ENCODE assay signal across 8 mouse cellular contexts in genomic region chr2:73263172-73263765, GRCm38 (mm10). TPM values are rescaled to one million over a fixed set of nuclear protein-coding genes. Genes with fewer than 3 reads are reported as not detected.
DNase-seq lines count a peak whose midpoint lies in the region; ATAC-seq and TF ChIP-seq lines count a peak whose summit lies in the region.

No protein-coding gene starts in this region.

- peak overlapping the region; percentile 92 for H3K4me2 ChIP-seq in heart, embryonic 11.5 days
- peak overlapping the region; percentile 55 for H3K4me2 ChIP-seq in hindbrain, embryonic 12.5 days (replicated peaks)
- peak overlapping the region; percentile 56 for H3K4me2 ChIP-seq in midbrain, embryonic 12.5 days (replicated peaks)

- H3K36me3 ChIP-seq in heart, embryonic 11.5 days (ENCODE audit: control insufficient read depth, insufficient read depth, low read length): no peaks in the 10 kb centered on the region
- no peaks in the 10 kb centered on the region for H3K36me3 ChIP-seq in hindbrain, embryonic 12.5 days
- H3K36me3 ChIP-seq in midbrain, embryonic 12.5 days: no peaks in the 10 kb centered on the region

- no peak for TF ChIP-seq POLR2A in brain, embryonic 14.5 days (IDR thresholded peaks at IDR 0.05; ENCODE audit: borderline replicate concordance, extremely low read depth, insufficient read depth, insufficient read length, poor library complexity, severe bottlenecking)

- TF ChIP-seq CTCF in brain, embryonic 14.5 days (IDR thresholded peaks at IDR 0.05; ENCODE audit: borderline replicate concordance, extremely low read depth, insufficient read depth, insufficient read length): no peak

- ATAC-seq in heart, embryonic 11.5 days (replicated peaks; ENCODE audit: insufficient number of reproducible peaks, low FRiP score, low TSS enrichment): no peak
- no peak for ATAC-seq in hindbrain, embryonic 12.5 days (ENCODE audit: low FRiP score)
- ATAC-seq in midbrain, embryonic 12.5 days (ENCODE audit: low FRiP score, low read depth): no peak

- no peak overlapping the region for H3K27ac ChIP-seq in heart, embryonic 11.5 days (ENCODE audit: low read depth, low read length)
- no peak overlapping the region for H3K27ac ChIP-seq in hindbrain, embryonic 12.5 days
- no peak overlapping the region for H3K27ac ChIP-seq in midbrain, embryonic 12.5 days (replicated peaks)

- 6% methylated on average over 16 of the region's 16 CpGs for WGBS in heart, embryonic 11.5 days (ENCODE audit: insufficient replicate concordance)
- WGBS in hindbrain, embryonic 12.5 days: 3% methylated on average over 16 of the region's 16 CpGs
- WGBS in midbrain, embryonic 12.5 days: 4% methylated on average over 16 of the region's 16 CpGs

- H3K4me3 ChIP-seq in heart, embryonic 11.5 days (ENCODE audit: low read depth, low read length): peak overlapping the region; percentile 54
- H3K4me3 ChIP-seq in hindbrain, embryonic 12.5 days: peak overlapping the region; percentile 36
- peak overlapping the region; percentile 34 for H3K4me3 ChIP-seq in midbrain, embryonic 12.5 days

- H3K9ac ChIP-seq in heart, embryonic 11.5 days (ENCODE audit: low read depth, low read length): no peak overlapping the region; the same call in 1 of the 2 replicates
- H3K9ac ChIP-seq in hindbrain, embryonic 12.5 days: 0 out of 2 replicates have a peak overlapping the region, but pooled peaks have one; percentile 41
- H3K9ac ChIP-seq in midbrain, embryonic 12.5 days (replicated peaks): no peak overlapping the region

- no peak for DNase-seq in heart, adult 8-10 months (ENCODE audit: low spot score)
- DNase-seq in brain, embryonic 14.5 days (ENCODE audit: low read depth): peak; percentile 42
- DNase-seq in left cerebral cortex, adult 18-20 months (ENCODE audit: low spot score in 2 of 2): no peak
- no peak for DNase-seq in layer of hippocampus, adult 11-12 months (ENCODE audit: low spot score)
- DNase-seq in adrenal gland, adult 8-10 months: no peak

- H3K9me3 ChIP-seq in heart, embryonic 11.5 days (replicated peaks; ENCODE audit: control insufficient read depth, low read length): no peaks in the 10 kb centered on the region
- H3K9me3 ChIP-seq in hindbrain, embryonic 12.5 days (replicated peaks): peaks cover 3% of the 10 kb centered on the region; the same call in 1 of the 2 replicates
- no peaks in the 10 kb centered on the region for H3K9me3 ChIP-seq in midbrain, embryonic 12.5 days

- peaks cover 12% of the 10 kb centered on the region; the same call in 1 of the 2 replicates for H3K4me1 ChIP-seq in heart, embryonic 11.5 days (ENCODE audit: control insufficient read depth, insufficient read depth, low read length)
- H3K4me1 ChIP-seq in hindbrain, embryonic 12.5 days: peaks cover 13% of the 10 kb centered on the region
- H3K4me1 ChIP-seq in midbrain, embryonic 12.5 days: peaks cover 19% of the 10 kb centered on the region

- H3K27me3 ChIP-seq in heart, embryonic 11.5 days (ENCODE audit: control insufficient read depth, insufficient read depth, low read length): peaks cover 54% of the 10 kb centered on the region
- H3K27me3 ChIP-seq in hindbrain, embryonic 12.5 days: peaks cover 64% of the 10 kb centered on the region
- H3K27me3 ChIP-seq in midbrain, embryonic 12.5 days: peaks cover 70% of the 10 kb centered on the region

RNA-seq across cellular contexts. Expression of gene Sp9, which starts 8.5 kb away (rescaled TPM):
- 0.04 TPM in 1 of 2 replicates, not detected in the other for polyA plus RNA-seq in heart, embryonic 11.5 days (2014; fragmentation: Nextera tagmentation; extraction: Ambion mirVana)
- total RNA-seq in heart, adult 8-10 months (2022): not detected
- polyA plus RNA-seq in brain, embryonic 14.5 days (2012; rRNA removed): 14.6 and 16.9 TPM in 2 replicates
- polyA plus RNA-seq in hindbrain, embryonic 12.5 days (2016; fragmentation: Nextera tagmentation; extraction: Ambion mirVana): 2.1 and 2.9 TPM in 2 replicates
- polyA plus RNA-seq in midbrain, embryonic 12.5 days (2016; fragmentation: Nextera tagmentation; extraction: Ambion mirVana): 4.6 and 7.6 TPM in 2 replicates
- 1 to 10 TPM; 3.6 to 4.1 TPM for total RNA-seq in left cerebral cortex, adult 18-20 months (2021)
- not detected for total RNA-seq in adrenal gland, adult 8-10 months (2022)

RNA-seq across cellular contexts. Expression of gene Ola1, which starts 44.5 kb away (rescaled TPM):
- 70.5 and 78.4 TPM in 2 replicates for polyA plus RNA-seq in heart, embryonic 11.5 days (2014; fragmentation: Nextera tagmentation; extraction: Ambion mirVana)
- 10 to 100 TPM; 38.0 to 41.7 (median 40.7) TPM for total RNA-seq in heart, adult 8-10 months (2022)
- polyA plus RNA-seq in brain, embryonic 14.5 days (2012; rRNA removed): 36.7 and 43.9 TPM in 2 replicates
- 80.9 and 89.7 TPM in 2 replicates for polyA plus RNA-seq in hindbrain, embryonic 12.5 days (2016; fragmentation: Nextera tagmentation; extraction: Ambion mirVana)
- 81.1 and 88.0 TPM in 2 replicates for polyA plus RNA-seq in midbrain, embryonic 12.5 days (2016; fragmentation: Nextera tagmentation; extraction: Ambion mirVana)
- 100 to 1,000 TPM; 100 to 106 TPM for total RNA-seq in left cerebral cortex, adult 18-20 months (2021)
- 10 to 100 TPM; 53.6 to 59.3 (median 56.3) TPM for total RNA-seq in adrenal gland, adult 8-10 months (2022)

RNA-seq across cellular contexts. Expression of gene Scrn3, which starts 49.1 kb away (rescaled TPM):
- polyA plus RNA-seq in heart, embryonic 11.5 days (2014; fragmentation: Nextera tagmentation; extraction: Ambion mirVana): 12.5 and 17.5 TPM in 2 replicates
- 10 to 100 TPM; 31.2 to 38.6 (median 32.3) TPM for total RNA-seq in heart, adult 8-10 months (2022)
- 6.4 and 6.8 TPM in 2 replicates for polyA plus RNA-seq in brain, embryonic 14.5 days (2012; rRNA removed)
- polyA plus RNA-seq in hindbrain, embryonic 12.5 days (2016; fragmentation: Nextera tagmentation; extraction: Ambion mirVana): 13.2 and 13.6 TPM in 2 replicates
- 9.7 and 11.3 TPM in 2 replicates for polyA plus RNA-seq in midbrain, embryonic 12.5 days (2016; fragmentation: Nextera tagmentation; extraction: Ambion mirVana)
- total RNA-seq in left cerebral cortex, adult 18-20 months (2021): 10 to 100 TPM; 24.8 to 25.7 TPM
- total RNA-seq in adrenal gland, adult 8-10 months (2022): 10 to 100 TPM; 23.9 to 33.8 (median 30.1) TPM

RNA-seq across cellular contexts. Expression of gene Cir1, which starts 49.2 kb away (rescaled TPM):
- 17.1 and 17.6 TPM in 2 replicates for polyA plus RNA-seq in heart, embryonic 11.5 days (2014; fragmentation: Nextera tagmentation; extraction: Ambion mirVana)
- total RNA-seq in heart, adult 8-10 months (2022): 10 to 100 TPM; 11.8 to 18.4 (median 13.9) TPM
- 20.5 and 21.3 TPM in 2 replicates for polyA plus RNA-seq in brain, embryonic 14.5 days (2012; rRNA removed)
- 28.4 and 29.7 TPM in 2 replicates for polyA plus RNA-seq in hindbrain, embryonic 12.5 days (2016; fragmentation: Nextera tagmentation; extraction: Ambion mirVana)
- 24.7 and 28.3 TPM in 2 replicates for polyA plus RNA-seq in midbrain, embryonic 12.5 days (2016; fragmentation: Nextera tagmentation; extraction: Ambion mirVana)
- total RNA-seq in left cerebral cortex, adult 18-20 months (2021): 10 to 100 TPM; 25.6 to 28.3 TPM
- 10 to 100 TPM; 18.0 to 24.0 (median 20.5) TPM for total RNA-seq in adrenal gland, adult 8-10 months (2022)
